Mouse (Mus musculus): ENCODE results near the gene Tmem259. TPM values are rescaled to one million over a fixed set of nuclear protein-coding genes. Genes with fewer than 3 reads are reported as not detected.

Tmem259 gene
- total RNA-seq, 2 experiments from 2014 or later, result 117 to 120 TPM

Other genes starting within 250 kb of the Tmem259 start
- gene Polrmt, start 237.7 kb downstream of the Tmem259 start, total RNA-seq (2021), result 10 to 100 TPM; 35.4 to 39.6 TPM
- not detected for gene Fgf22, start 229.3 kb downstream of the Tmem259 start, total RNA-seq (2021)
- 10 to 100 TPM; 40.3 to 45.9 TPM for gene Rnf126, start 217.4 kb downstream of the Tmem259 start, total RNA-seq (2021)
- gene Fstl3, start 207.1 kb downstream of the Tmem259 start, total RNA-seq (2021), result 10 to 100 TPM; 10.3 TPM
- not detected for gene Prss57, start 193.4 kb downstream of the Tmem259 start, total RNA-seq (2021)
- gene Palm, start 190.8 kb downstream of the Tmem259 start, total RNA-seq (2021), result 10 to 100 TPM; 78.5 to 88.6 TPM
- under 1 TPM; 0.14 to 0.45 TPM for gene Misp, start 163.3 kb downstream of the Tmem259 start, total RNA-seq (2021)
- 100 to 1,000 TPM; 167 to 182 TPM for gene Ptbp1, start 129.9 kb downstream of the Tmem259 start, total RNA-seq (2021)
- gene Prtn3, start 109.9 kb downstream of the Tmem259 start, total RNA-seq (2021), result not detected
- 1 to 10 TPM; 2.5 to 2.9 TPM for gene Plppr3, start 109.7 kb downstream of the Tmem259 start, total RNA-seq (2021)
- gene Elane, start 98.1 kb downstream of the Tmem259 start, total RNA-seq (2021), result not detected
- gene Cfd, start 93.5 kb downstream of the Tmem259 start, total RNA-seq (2021), result under 1 TPM in 1 of 2 experiments, not detected in 1; 0.38 TPM
- gene Med16, start 75.4 kb downstream of the Tmem259 start, total RNA-seq (2021), result 10 to 100 TPM; 67.1 to 68.2 TPM
- not detected for gene Gm26602, start 73.5 kb downstream of the Tmem259 start, total RNA-seq (2021)
- under 1 TPM; 0.25 to 0.33 TPM for gene Kiss1r, start 67.4 kb downstream of the Tmem259 start, total RNA-seq (2021)
- 100 to 1,000 TPM in 1 of 2 experiments, 10 to 100 TPM in 1; 91.0 to 100 TPM for gene R3hdm4, start 63.1 kb downstream of the Tmem259 start, total RNA-seq (2021)
- gene Arid3a, start 57.3 kb downstream of the Tmem259 start, total RNA-seq (2021), result 1 to 10 TPM; 4.2 to 4.3 TPM
- 10 to 100 TPM; 25.5 to 28.5 TPM for gene Wdr18, start 24.2 kb downstream of the Tmem259 start, total RNA-seq (2021)
- gene Grin3b, start 13.6 kb downstream of the Tmem259 start, total RNA-seq (2021), result under 1 TPM in 1 of 2 experiments, not detected in 1; 0.21 TPM
- 100 to 1,000 TPM; 109 to 113 TPM for gene Cnn2, start 4.3 kb upstream of the Tmem259 start, total RNA-seq (2021)
- 1 to 10 TPM; 6.9 to 8.1 TPM for gene Abca7, start 12.2 kb upstream of the Tmem259 start, total RNA-seq (2021)
- 1 to 10 TPM; 4.0 to 4.1 TPM for gene Arhgap45, start 32.3 kb upstream of the Tmem259 start, total RNA-seq (2021)
- gene Polr2e, start 55.5 kb upstream of the Tmem259 start, total RNA-seq (2021), result 10 to 100 TPM; 66.6 to 70.7 TPM
- gene Gpx4, start 62.8 kb upstream of the Tmem259 start, total RNA-seq (2021), result 100 to 1,000 TPM; 450 to 489 TPM
- 10 to 100 TPM; 19.0 to 19.4 TPM for gene Sbno2, start 121.2 kb upstream of the Tmem259 start, total RNA-seq (2021)
- gene Stk11, start 131.5 kb upstream of the Tmem259 start, total RNA-seq (2021), result 10 to 100 TPM; 98.7 to 99.9 TPM
- gene Atp5d, start 154.3 kb upstream of the Tmem259 start, total RNA-seq (2021), result 1,000 to 10,000 TPM in 1 of 2 experiments, 100 to 1,000 TPM in 1; 966 to 1,003 TPM
- 1 to 10 TPM; 3.7 to 5.1 TPM for gene Cbarp, start 156.5 kb upstream of the Tmem259 start, total RNA-seq (2021)
- gene Midn, start 163.9 kb upstream of the Tmem259 start, total RNA-seq (2021), result 100 to 1,000 TPM; 145 to 163 TPM
- 100 to 1,000 TPM; 163 to 193 TPM for gene Cirbp, start 181.7 kb upstream of the Tmem259 start, total RNA-seq (2021)
- 1 to 10 TPM; 1.9 to 4.9 TPM for gene 1600002K03Rik, start 188.6 kb upstream of the Tmem259 start, total RNA-seq (2021)
- 1 to 10 TPM; 2.8 to 2.9 TPM for gene Efna2, start 195.2 kb upstream of the Tmem259 start, total RNA-seq (2021)
- 10 to 100 TPM; 22.8 to 26.7 TPM for gene Mum1, start 242.1 kb upstream of the Tmem259 start, total RNA-seq (2021)